Mouse (Mus musculus) CH12.LX (cell line): ENCODE measurements around the gene Ankrd12. TPM values are rescaled to one million over a fixed set of nuclear protein-coding genes. Genes with fewer than 3 reads are reported as not detected.

ENCODE experiments used
- DNase-seq: peaks from one replicate; pipeline ENCODE4 v3.0.0-alpha.2; 2013; ENCODE audit errors: extremely low read depth
- H3K27ac ChIP-seq: 2 replicates; pipeline ENCODE4 v1.5.1; 2012; ENCODE audit warnings: low read depth, mild to moderate bottlenecking, control low read depth, moderate library complexity; ENCODE audit not compliant: insufficient read depth
- H3K27me3 ChIP-seq: replicated peaks from 2 replicates; pipeline ENCODE3; 2012; ENCODE audit warnings: inconsistent platforms
- H3K36me3 ChIP-seq, 2 experiments: replicated peaks in 1 of 2; 2 replicates each; pipeline versions ENCODE3 to v1.6.1; 2012; ENCODE audit warnings: inconsistent platforms in 1 of 2, low read length in 1 of 2, mild to moderate bottlenecking in 1 of 2, mixed read lengths in 1 of 2, moderate library complexity in 1 of 2; ENCODE audit not compliant: control insufficient read depth in 1 of 2, insufficient read depth in 1 of 2
- H3K4me1 ChIP-seq, 2 experiments: 2 replicates each; pipeline ENCODE4 v1.6.1; 2012; ENCODE audit warnings: inconsistent platforms in 1 of 2, moderate library complexity in 1 of 2; ENCODE audit not compliant: insufficient read depth in 2 of 2, control insufficient read depth in 1 of 2
- H3K4me2 ChIP-seq: 2 replicates; pipeline ENCODE4 v1.6.1; 2012; ENCODE audit warnings: low read depth, mild to moderate bottlenecking, control low read depth; ENCODE audit not compliant: poor library complexity, insufficient read depth, severe bottlenecking
- H3K4me3 ChIP-seq, 3 experiments: fragments of 150-350 bp in 1 of 3; sonication (generic) in 1 of 3; replicated peaks in 1 of 3; 2 replicates each; pipeline versions ENCODE3 to v1.5.1; 2011 to 2012; ENCODE audit warnings: low read depth in 2 of 3, low read length in 2 of 3, mild to moderate bottlenecking in 2 of 3, moderate library complexity in 2 of 3, control low read depth in 1 of 3, improper control_type of control experiment in 1 of 3, inconsistent platforms in 1 of 3, mixed read lengths in 1 of 3; ENCODE audit not compliant: poor library complexity in 1 of 3
- H3K79me2 ChIP-seq: replicated peaks from 2 replicates; pipeline ENCODE4 v1.6.1; 2012; ENCODE audit warnings: mild to moderate bottlenecking, moderate library complexity; ENCODE audit not compliant: control insufficient read depth, poor library complexity, insufficient read depth, severe bottlenecking; ENCODE audit errors: extremely low read depth
- H3K9ac ChIP-seq: 2 replicates; pipeline ENCODE4 v1.6.1; 2012; ENCODE audit warnings: low read depth, mild to moderate bottlenecking, control low read depth, moderate library complexity; ENCODE audit not compliant: insufficient read depth
- H3K9me3 ChIP-seq: replicated peaks from 2 replicates; pipeline ENCODE3; 2012; ENCODE audit warnings: low read length, inconsistent platforms, mixed read lengths
- BHLHE40 ChIP-seq: IDR thresholded peaks from 2 replicates; pipeline ENCODE4 v1.6.1; 2011; ENCODE audit warnings: mild to moderate bottlenecking, low read depth, low read length, improper control_type of control experiment
- CHD1 ChIP-seq: IDR thresholded peaks from 2 replicates; pipeline ENCODE4 v1.6.1; 2012; ENCODE audit warnings: low read depth, low read length, improper control_type of control experiment, inconsistent platforms
- CHD2 ChIP-seq: IDR thresholded peaks from 2 replicates; pipeline ENCODE4 v1.6.1; 2011; ENCODE audit warnings: low read length, improper control_type of control experiment
- CTCF ChIP-seq, 2 experiments: IDR thresholded peaks in 1 of 2; conservative IDR thresholded peaks in 1 of 2; 2 replicates each; pipeline ENCODE4 v1.5.1; 2011 to 2012; ENCODE audit warnings: low read depth in 2 of 2, low read length in 2 of 2, improper control_type of control experiment in 1 of 2, inconsistent platforms in 1 of 2, mild to moderate bottlenecking in 1 of 2, moderate library complexity in 1 of 2
- E2F4 ChIP-seq: IDR thresholded peaks from 2 replicates; pipeline ENCODE4 v1.6.1; 2011; ENCODE audit warnings: low read depth, low read length, improper control_type of control experiment; ENCODE audit not compliant: insufficient replicate concordance
- ELF1 ChIP-seq: IDR thresholded peaks from 2 replicates; pipeline ENCODE4 v1.6.1; 2014; ENCODE audit warnings: low read depth, mild to moderate bottlenecking, inconsistent platforms, low read length, improper control_type of control experiment
- ETS1 ChIP-seq: conservative IDR thresholded peaks from 2 replicates; pipeline ENCODE4 v1.6.1; 2012; ENCODE audit warnings: low read depth, mild to moderate bottlenecking, inconsistent platforms, low read length, improper control_type of control experiment, moderate library complexity
- HCFC1 ChIP-seq: IDR thresholded peaks from 2 replicates; pipeline ENCODE4 v1.6.1; 2012; ENCODE audit warnings: low read depth, mild to moderate bottlenecking, inconsistent platforms, low read length, improper control_type of control experiment
- JUN ChIP-seq: IDR thresholded peaks from 2 replicates; pipeline ENCODE4 v1.6.1; 2011; ENCODE audit warnings: low read depth, mild to moderate bottlenecking, low read length, improper control_type of control experiment, moderate library complexity; ENCODE audit not compliant: insufficient read depth
- JUND ChIP-seq: conservative IDR thresholded peaks from 2 replicates; pipeline ENCODE4 v1.6.1; 2011; ENCODE audit warnings: low read depth, low read length, improper control_type of control experiment
- MEF2A ChIP-seq: IDR thresholded peaks from 2 replicates; pipeline ENCODE4 v1.6.1; 2014; ENCODE audit warnings: low read depth, mild to moderate bottlenecking, inconsistent platforms, low read length, improper control_type of control experiment, borderline replicate concordance
- MYC ChIP-seq: IDR thresholded peaks from 2 replicates; pipeline ENCODE4 v1.6.1; 2011; ENCODE audit warnings: low read depth, mild to moderate bottlenecking, improper control_type of control experiment, low read length
- NELFE ChIP-seq: IDR thresholded peaks from 2 replicates; pipeline ENCODE4 v1.6.1; 2011; ENCODE audit warnings: low read depth, low read length, improper control_type of control experiment
- PAX5 ChIP-seq: IDR thresholded peaks from 2 replicates; pipeline ENCODE4 v1.6.1; 2012; ENCODE audit warnings: low read length, inconsistent platforms, mixed read lengths
- POLR2A ChIP-seq: IDR thresholded peaks from 2 replicates; pipeline ENCODE4 v1.6.1; 2011; ENCODE audit warnings: low read depth, mild to moderate bottlenecking, improper control_type of control experiment, low read length
- RAD21 ChIP-seq: IDR thresholded peaks from 2 replicates; pipeline ENCODE4 v1.6.1; 2011; ENCODE audit warnings: low read depth, mild to moderate bottlenecking, low read length, improper control_type of control experiment, moderate library complexity
- RCOR1 ChIP-seq: conservative IDR thresholded peaks from 2 replicates; pipeline ENCODE4 v1.6.1; 2012; ENCODE audit warnings: low read depth, mild to moderate bottlenecking, inconsistent platforms, low read length, improper control_type of control experiment
- SMC3 ChIP-seq: IDR thresholded peaks from 2 replicates; pipeline ENCODE4 v1.6.1; 2011; ENCODE audit warnings: low read depth, low read length, improper control_type of control experiment
- TBP ChIP-seq: conservative IDR thresholded peaks from 2 replicates; pipeline ENCODE4 v1.6.1; 2011; ENCODE audit warnings: low read depth, low read length, improper control_type of control experiment
- ZC3H11A ChIP-seq: IDR thresholded peaks from 2 replicates; pipeline ENCODE4 v1.6.1; 2012; ENCODE audit warnings: low read depth, mild to moderate bottlenecking, inconsistent platforms, low read length, improper control_type of control experiment
- ZKSCAN1 ChIP-seq: IDR thresholded peaks from 2 replicates; pipeline ENCODE4 v1.6.1; 2012; ENCODE audit warnings: low read depth, inconsistent platforms, low read length, improper control_type of control experiment, borderline replicate concordance
- ZMIZ1 ChIP-seq: IDR thresholded peaks from 2 replicates; pipeline ENCODE4 v1.6.1; 2012; ENCODE audit warnings: low read depth, mild to moderate bottlenecking, inconsistent platforms, low read length, improper control_type of control experiment
- ZNF384 ChIP-seq: IDR thresholded peaks from 2 replicates; pipeline ENCODE4 v1.6.1; 2012; ENCODE audit warnings: low read depth, low read length, improper control_type of control experiment, inconsistent platforms
- dilution Hi-C: fragments of 300-500 bp; cut with MboI; formaldehyde crosslinking; loops from 2 replicates; pipeline ENCODE4 v1.14.3; 2020; ENCODE audit warnings: low sequenced_read_pairs; ENCODE audit not compliant: extremely low pct_unique_long_range_greater_than_20kb, extremely low pct_ligation_motif_present
- in situ Hi-C: fragments of 300-500 bp; cut with MboI; formaldehyde crosslinking; loops from 3 replicates; pipeline ENCODE4 v1.14.3; 2019; ENCODE audit warnings: low sequenced_read_pairs, low pct_ligation_motif_present, low pct_unique_long_range_greater_than_20kb, mixed read lengths
- polyA plus RNA-seq: library from polyadenylated mRNA; unstranded; fragments of >175 nt; gene quantifications from 2 replicates; pipeline ENCODE4 v1.2.1, GENCODE M21; 2012; ENCODE audit warnings: low read depth; ENCODE audit not compliant: insufficient read length
- total RNA-seq, 2 experiments: library from RNA; depleted of rRNA; stranded (reverse); fragments of 300-350 nt in 1 of 2; fragments of >200 nt in 1 of 2; gene quantifications; 2 replicates each; pipeline ENCODE4 v1.2.3; 2012 to 2014

Gene Ankrd12
- total and polyA plus RNA-seq, 3 experiments = 1.6 to 5.6 (median 1.7) TPM

DNA sequence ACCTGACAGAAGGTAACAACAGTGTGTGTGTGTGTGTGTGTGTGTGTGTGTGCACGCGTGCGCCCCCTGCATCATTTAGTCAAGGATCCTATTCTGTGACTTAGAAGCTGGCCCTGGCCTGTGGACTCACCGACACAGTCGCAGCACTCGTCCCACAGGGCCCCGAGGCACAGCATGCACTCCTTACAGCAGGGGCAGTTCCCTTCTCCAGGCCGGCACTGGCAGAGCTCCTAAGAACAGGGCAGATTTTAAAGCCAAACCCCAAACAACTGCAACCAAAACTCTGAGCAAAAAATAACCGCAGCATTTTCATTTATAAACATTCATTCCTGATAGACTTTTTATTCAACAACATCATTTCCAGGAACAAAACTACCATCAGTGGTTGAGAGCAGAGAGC is 139.2 kb downstream of the Ankrd12 start:
- in situ Hi-C loops (no loop called here), dilution Hi-C loops (no loop called here)
- peaks cover 7% of the 10 kb centered on the region for H3K9me3 ChIP-seq
- H3K27ac ChIP-seq = no peak overlapping the region
- no peak for DNase-seq
- peaks cover 3% of the 10 kb centered on the region; the same call in 1 of the 2 replicates for H3K79me2 ChIP-seq
- no peak overlapping the region for H3K4me2 ChIP-seq
- no peak for TF ChIP-seq ZKSCAN1
- no peak for TF ChIP-seq MYC
- TF ChIP-seq ZMIZ1 = no peak
- no peak for TF ChIP-seq E2F4
- TF ChIP-seq CHD1 = no peak
- no peak for TF ChIP-seq BHLHE40
- no peak for TF ChIP-seq RCOR1
- TF ChIP-seq ZNF384 = no peak
- TF ChIP-seq TBP = no peak
- no peak for TF ChIP-seq JUND
- TF ChIP-seq HCFC1 = no peak
- TF ChIP-seq CHD2 = no peak
- TF ChIP-seq NELFE = no peak
- TF ChIP-seq POLR2A = no peak
- H3K36me3 ChIP-seq = peaks cover 15 to 28% of the 10 kb centered on the region in 2 experiments
- H3K9ac ChIP-seq = no peak overlapping the region
- peaks cover 20 to 46% of the 10 kb centered on the region in 2 experiments for H3K4me1 ChIP-seq
- H3K27me3 ChIP-seq = no peaks in the 10 kb centered on the region
- no peak overlapping the region for H3K4me3 ChIP-seq

DNA sequence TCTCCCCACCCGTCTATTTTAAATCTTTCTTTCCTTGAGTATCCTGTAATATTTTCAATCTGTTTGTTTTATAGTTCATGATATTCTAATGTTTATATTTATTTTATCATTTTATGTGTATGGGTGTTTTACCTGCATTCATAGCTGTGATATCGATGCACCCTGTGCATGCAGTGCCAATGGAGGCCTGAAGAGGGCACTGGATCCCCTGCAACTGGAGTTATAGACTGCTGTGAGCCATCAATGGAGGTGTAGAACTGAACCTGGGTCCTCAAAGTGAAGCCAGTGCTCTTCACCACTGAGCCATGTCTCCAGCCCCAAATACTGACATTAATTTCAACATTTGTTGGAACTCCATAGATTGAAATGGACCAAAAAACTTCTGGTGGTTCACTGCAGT is 143.1 kb downstream of the Ankrd12 start:
- Histone ChIP-seq H3K79me2 (no peaks in the 10 kb centered on the region), H3K4me3 (no peak overlapping the region), H3K9ac (no peak overlapping the region), H3K4me1 (peaks cover 13 to 27% of the 10 kb centered on the region in 2 experiments), H3K27me3 (no peaks in the 10 kb centered on the region), H3K27ac (no peak overlapping the region), H3K4me2 (no peak overlapping the region), H3K9me3 (peaks cover 7% of the 10 kb centered on the region), H3K36me3 (peaks cover 20 to 38% of the 10 kb centered on the region in 2 experiments)
- in situ Hi-C loops = no loop called here
- no peak for DNase-seq
- TF ChIP-seq ETS1 (no peak), RAD21 (peak; percentile 53), JUN (no peak), CTCF (conservative IDR thresholded peaks at IDR 0.05 in 1 of 2, IDR thresholded peaks at IDR 0.05 in 1 of 2; ENCODE audit: low read depth in 2 of 2, low read length in 2 of 2) (peak; percentile 38 to 58; a peak in 3 of 4 replicates), RCOR1 (no peak), ZMIZ1 (no peak), POLR2A (no peak), ELF1 (no peak), ZC3H11A (no peak), MEF2A (no peak), SMC3 (peak; percentile 25; the same call in 1 of the 2 replicates), JUND (no peak), ZNF384 (no peak), ZKSCAN1 (no peak), PAX5 (no peak)
- dilution Hi-C loops = no loop called here
